Mouse (Mus musculus) neural tube, embryonic 14.5 days (tissue): Measurements from ENCODE around the gene Ntm. TPM values are rescaled to one million over a fixed set of nuclear protein-coding genes. Genes with fewer than 3 reads are reported as not detected.
A peak's percentile ranks its signal among the peaks of the same experiment; 100 is the strongest.

Experiments used
- ATAC-seq: fragments of 200-750 bp; cut with Nextera tagmentation; 2 replicates; pipeline ENCODE4 v1.8.0; 2017; ENCODE audit warnings: low read depth, mild to moderate bottlenecking, moderate TSS enrichment, moderate library complexity
- H3K27ac ChIP-seq: fragments of 300-500 bp; sonication (generic); 2 replicates; pipeline ENCODE4 v1.5.1; 2014; ENCODE audit warnings: low read depth, mild to moderate bottlenecking, control low read depth, low read length, moderate library complexity, mixed read lengths
- H3K27me3 ChIP-seq: fragments of 300-500 bp; sonication (generic); 2 replicates; pipeline ENCODE4 v1.6.1; 2014; ENCODE audit warnings: low read length; ENCODE audit not compliant: control insufficient read depth, insufficient read depth
- H3K36me3 ChIP-seq: fragments of 300-500 bp; sonication (generic); 2 replicates; pipeline ENCODE4 v1.6.1; 2014; ENCODE audit warnings: low read length, mixed read lengths; ENCODE audit not compliant: control insufficient read depth, insufficient read depth
- H3K4me1 ChIP-seq: fragments of 300-500 bp; sonication (generic); 2 replicates; pipeline ENCODE4 v1.6.1; 2014; ENCODE audit warnings: low read length; ENCODE audit not compliant: control insufficient read depth, insufficient read depth
- H3K4me2 ChIP-seq: fragments of 300-500 bp; sonication (generic); 2 replicates; pipeline ENCODE4 v1.6.1; 2014; ENCODE audit warnings: mild to moderate bottlenecking, low read depth, low read length, control low read depth
- H3K4me3 ChIP-seq: fragments of 300-500 bp; sonication (generic); 2 replicates; pipeline ENCODE4 v1.5.1; 2014; ENCODE audit warnings: low read depth, low read length, control low read depth, mixed read lengths
- H3K9ac ChIP-seq: fragments of 300-500 bp; sonication (generic); replicated peaks from 2 replicates; pipeline ENCODE4 v1.6.1; 2014; ENCODE audit warnings: low read depth, mild to moderate bottlenecking, control low read depth, low read length, mixed read lengths
- H3K9me3 ChIP-seq: fragments of 300-500 bp; sonication (generic); 2 replicates; pipeline ENCODE4 v1.6.1; 2016; ENCODE audit warnings: low read length; ENCODE audit not compliant: control insufficient read depth
- WGBS: fragments of 180-500 bp; shearing (Covaris S2); extraction: QIAGEN DNeasy Blood & Tissue Kit; methylation state at CpG from one replicate; pipeline ENCODE4 v1.1.7; 2014; 5-methylcytosine and 5-hydroxymethylcytosine counted together
- polyA plus RNA-seq: library from polyadenylated mRNA; unstranded; fragments of >200 nt; fragmentation: Nextera tagmentation; extraction: Ambion mirVana; gene quantifications from 2 replicates; pipeline ENCODE4 v1.2.1, GENCODE M21; 2014

The Ntm gene
- polyA plus RNA-seq, 1 experiment from 2014 or later, result 237 TPM

DNA sequence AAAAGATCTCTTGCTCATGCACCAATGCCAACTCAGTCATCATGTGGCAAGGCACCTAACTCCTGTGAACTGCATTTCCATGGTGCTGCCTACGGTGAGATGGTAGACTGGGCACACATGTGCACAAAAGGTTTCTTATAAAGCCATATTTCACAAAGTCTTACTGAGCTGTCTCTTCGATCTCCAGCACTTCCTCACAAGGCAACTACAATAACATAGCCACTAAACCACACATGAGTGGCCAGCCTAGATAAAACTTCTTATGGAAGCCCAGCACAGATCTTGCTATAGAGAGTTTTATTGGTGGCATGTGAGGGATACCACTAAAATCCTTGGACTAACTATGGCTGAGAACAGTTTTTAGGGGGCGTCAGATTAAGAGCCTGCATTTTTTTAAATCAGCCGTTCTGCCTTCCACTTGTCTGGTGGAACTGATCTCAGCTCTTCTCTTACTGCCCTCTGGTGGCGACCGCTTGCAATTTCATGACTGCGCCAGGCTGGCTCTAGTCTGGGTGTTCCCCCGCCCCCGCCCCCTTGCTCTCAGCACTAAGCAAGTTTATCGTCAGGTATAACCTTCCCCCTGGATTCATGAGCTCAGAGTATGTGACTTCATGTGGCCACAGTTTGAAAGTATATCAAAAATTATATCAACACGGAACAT lies 319.8 kb downstream of the Ntm start:
- ATAC-seq, result peak; percentile 69; the same call in 1 of the 2 replicates
- Histone ChIP-seq H3K9ac (no peak overlapping the region), H3K9me3 (no peaks in the 10 kb centered on the region), H3K4me2 (no peak overlapping the region), H3K27ac (no peak overlapping the region), H3K36me3 (no peaks in the 10 kb centered on the region), H3K27me3 (no peaks in the 10 kb centered on the region), H3K4me3 (no peak overlapping the region), H3K4me1 (no peaks in the 10 kb centered on the region)
- 21% methylated on average over 11 of the region's 11 CpGs for WGBS

GRCm38 (mm10) chr9:29637335-29637734 lies 325.6 kb downstream of the Ntm start:
- 91% methylated on average over 8 of the region's 8 CpGs for WGBS
- Histone ChIP-seq H3K36me3 (no peaks in the 10 kb centered on the region), H3K27ac (no peak overlapping the region), H3K9ac (no peak overlapping the region), H3K4me2 (no peak overlapping the region), H3K9me3 (no peaks in the 10 kb centered on the region), H3K27me3 (no peaks in the 10 kb centered on the region), H3K4me3 (no peak overlapping the region), H3K4me1 (no peaks in the 10 kb centered on the region)
- ATAC-seq, result no peak

GRCm38 (mm10) chr9:29617181-29617580 lies 345.8 kb downstream of the Ntm start:
- H3K4me1 ChIP-seq, result no peaks in the 10 kb centered on the region
- 34% methylated on average over 5 of the region's 5 CpGs for WGBS
- no peaks in the 10 kb centered on the region for H3K9me3 ChIP-seq
- H3K4me3 ChIP-seq, result no peak overlapping the region
- ATAC-seq, result peak; percentile 24; the same call in 1 of the 2 replicates
- H3K4me2 ChIP-seq, result no peak overlapping the region
- no peak overlapping the region for H3K9ac ChIP-seq
- no peaks in the 10 kb centered on the region for H3K27me3 ChIP-seq
- H3K36me3 ChIP-seq, result no peaks in the 10 kb centered on the region
- H3K27ac ChIP-seq, result no peak overlapping the region

DNA sequence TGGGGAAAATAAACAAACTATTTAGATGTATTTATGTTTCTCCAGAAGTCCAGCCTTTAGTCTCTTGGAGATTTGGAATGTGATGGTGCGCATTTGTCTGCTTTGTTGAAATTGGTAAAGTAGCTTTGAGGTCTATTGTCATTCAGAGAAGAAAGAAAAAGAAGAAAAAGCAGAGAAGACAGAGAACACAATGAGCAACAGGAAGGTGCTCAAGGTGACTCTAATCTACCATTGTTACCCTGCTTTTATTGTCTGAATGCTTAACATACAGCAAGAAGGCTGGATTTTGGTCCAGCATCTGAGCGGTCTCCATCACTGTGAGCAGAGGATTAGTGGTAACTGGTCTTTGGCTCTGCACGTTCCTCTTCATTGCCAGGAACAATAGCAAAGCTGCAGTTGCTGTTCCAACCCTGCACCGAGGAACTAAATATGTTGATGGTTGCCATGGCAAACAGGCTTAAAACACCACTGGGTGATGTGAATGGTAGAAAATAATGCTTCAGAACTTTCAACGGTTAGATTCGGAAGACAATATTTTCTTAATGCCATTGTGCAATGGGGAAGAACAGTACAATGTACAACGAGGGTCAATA lies 350.8 kb downstream of the Ntm start:
- no peaks in the 10 kb centered on the region for H3K9me3 ChIP-seq
- H3K4me1 ChIP-seq, result no peaks in the 10 kb centered on the region
- 66% methylated on average over 7 of the region's 7 CpGs for WGBS
- H3K36me3 ChIP-seq, result no peaks in the 10 kb centered on the region
- H3K4me3 ChIP-seq, result no peak overlapping the region
- H3K27me3 ChIP-seq, result no peaks in the 10 kb centered on the region
- H3K4me2 ChIP-seq, result no peak overlapping the region
- no peak for ATAC-seq
- H3K27ac ChIP-seq, result no peak overlapping the region
- H3K9ac ChIP-seq, result no peak overlapping the region

- ATAC-seq, result peak; percentile 60; the same call in 1 of the 2 replicates
Measured at GRCm38 (mm10) chr9:29610867-29611266, 352.1 kb downstream of the Ntm start.

DNA sequence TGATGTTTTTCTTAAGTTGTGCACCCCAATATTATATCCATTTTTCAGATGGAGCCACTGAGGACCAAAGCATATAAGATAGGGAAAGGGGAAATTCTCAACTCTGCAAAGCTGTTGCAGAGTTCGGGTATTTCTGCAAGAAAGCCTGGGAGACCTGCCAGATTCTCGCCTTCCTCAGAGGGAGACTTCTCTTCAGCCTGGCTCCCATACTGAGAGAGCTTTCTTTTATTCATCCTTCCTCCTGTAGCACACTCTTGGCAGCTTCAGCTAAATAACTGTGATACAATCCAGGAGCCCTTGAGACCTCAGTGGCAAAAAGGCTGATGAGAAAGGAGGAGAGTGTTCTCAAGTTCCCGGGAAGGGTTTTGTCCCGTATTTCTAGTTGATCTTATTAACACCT lies 365.3 kb downstream of the Ntm start:
- Histone ChIP-seq H3K27me3 (no peaks in the 10 kb centered on the region), H3K27ac (no peak overlapping the region), H3K4me2 (no peak overlapping the region), H3K9me3 (no peaks in the 10 kb centered on the region), H3K9ac (no peak overlapping the region), H3K4me1 (0 out of 2 replicates have a peak, but pooled peaks cover 8% of the 10 kb centered on the region), H3K4me3 (no peak overlapping the region), H3K36me3 (no peaks in the 10 kb centered on the region)
- 42% methylated on average over 4 of the region's 4 CpGs for WGBS
- ATAC-seq, result no peak

More at GRCm38 (mm10) chr9:29610867-29611266, 352.1 kb downstream of the Ntm start:
- Histone ChIP-seq H3K9ac (no peak overlapping the region), H3K4me1 (no peaks in the 10 kb centered on the region), H3K4me2 (no peak overlapping the region), H3K4me3 (no peak overlapping the region), H3K36me3 (no peaks in the 10 kb centered on the region), H3K27ac (no peak overlapping the region), H3K27me3 (no peaks in the 10 kb centered on the region), H3K9me3 (0 out of 2 replicates have a peak, but pooled peaks cover 3% of the 10 kb centered on the region)
- 62% methylated on average over 2 of the region's 2 CpGs for WGBS

DNA sequence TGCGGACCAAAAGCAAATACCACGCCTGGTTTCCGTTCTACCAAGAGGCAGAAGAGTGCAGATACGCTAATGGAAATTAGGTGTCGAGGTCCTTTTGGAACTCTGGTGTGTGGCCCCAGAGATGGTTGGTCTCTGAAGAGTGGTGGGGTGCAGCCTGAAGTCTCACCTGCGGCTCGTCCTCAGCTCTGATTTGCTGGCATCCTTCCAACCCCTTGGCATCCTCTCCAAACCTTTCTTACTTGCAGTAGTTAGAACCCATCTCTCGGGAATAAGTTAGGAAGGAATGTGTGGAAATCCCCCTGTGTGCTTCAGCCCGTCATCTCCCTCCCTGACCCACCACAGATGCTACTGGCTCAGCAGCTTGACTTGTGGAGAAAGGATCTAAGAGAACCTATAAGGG lies 367.6 kb downstream of the Ntm start:
- no peaks in the 10 kb centered on the region for H3K36me3 ChIP-seq
- no peak overlapping the region for H3K4me2 ChIP-seq
- H3K27me3 ChIP-seq, result no peaks in the 10 kb centered on the region
- H3K9ac ChIP-seq, result no peak overlapping the region
- H3K9me3 ChIP-seq, result no peaks in the 10 kb centered on the region
- no peak overlapping the region for H3K27ac ChIP-seq
- ATAC-seq, result no peak
- 85% methylated on average over 9 of the region's 9 CpGs for WGBS
- no peak overlapping the region for H3K4me3 ChIP-seq
- 0 out of 2 replicates have a peak, but pooled peaks cover 8% of the 10 kb centered on the region for H3K4me1 ChIP-seq

GRCm38 (mm10) chr9:29594537-29595294 lies 368.2 kb downstream of the Ntm start:
- no peak overlapping the region for H3K9ac ChIP-seq
- WGBS, result 55% methylated on average over 21 of the region's 21 CpGs

GRCm38 (mm10) chr9:29587376-29587775 lies 375.6 kb downstream of the Ntm start:
- 0 out of 2 replicates have a peak, but pooled peaks cover 5% of the 10 kb centered on the region for H3K4me1 ChIP-seq
- WGBS, result 42% methylated on average over 5 of the region's 5 CpGs
- peak; percentile 51 for ATAC-seq

More at GRCm38 (mm10) chr9:29594537-29595294, 368.2 kb downstream of the Ntm start:
- no peaks in the 10 kb centered on the region for H3K27me3 ChIP-seq
- no peak for ATAC-seq
- no peak overlapping the region for H3K4me3 ChIP-seq
- H3K4me1 ChIP-seq, result 0 out of 2 replicates have a peak, but pooled peaks cover 8% of the 10 kb centered on the region
- H3K4me2 ChIP-seq, result no peak overlapping the region
- H3K27ac ChIP-seq, result peak overlapping the region; percentile 31; the same call in 1 of the 2 replicates
- no peaks in the 10 kb centered on the region for H3K9me3 ChIP-seq
- no peaks in the 10 kb centered on the region for H3K36me3 ChIP-seq

More at GRCm38 (mm10) chr9:29587376-29587775, 375.6 kb downstream of the Ntm start:
- H3K27ac ChIP-seq, result no peak overlapping the region
- no peak overlapping the region for H3K4me2 ChIP-seq
- H3K9ac ChIP-seq, result no peak overlapping the region
- H3K4me3 ChIP-seq, result no peak overlapping the region
- H3K9me3 ChIP-seq, result no peaks in the 10 kb centered on the region
- H3K27me3 ChIP-seq, result no peaks in the 10 kb centered on the region
- no peaks in the 10 kb centered on the region for H3K36me3 ChIP-seq
